14 mouse cellular contexts compared by ENCODE assay signal in the genomic region with DNA sequence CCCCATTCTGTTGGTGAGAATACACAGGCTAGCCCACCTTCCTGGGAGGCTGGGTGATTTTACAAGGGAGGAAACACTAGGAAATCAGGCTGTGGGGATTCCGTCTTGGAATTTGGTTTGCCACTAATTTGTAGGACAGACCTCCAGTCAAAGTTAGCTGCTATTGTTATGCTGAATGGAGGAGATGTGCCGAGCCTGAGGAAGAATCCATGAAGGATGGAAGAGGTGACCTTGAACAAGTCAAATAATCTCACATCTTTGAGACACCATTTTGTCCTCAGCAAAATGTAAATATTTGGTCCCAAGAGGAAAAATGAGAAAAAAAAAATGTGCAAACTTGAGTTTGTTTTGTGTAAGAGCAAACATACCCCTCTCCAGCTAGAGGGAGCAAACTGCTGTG. TPM values are rescaled to one million over a fixed set of nuclear protein-coding genes. Genes with fewer than 3 reads are reported as not detected.
A peak's percentile ranks its signal among the peaks of the same experiment; 100 is the strongest.
DNase-seq lines count a peak whose midpoint lies in the region; ATAC-seq and TF ChIP-seq lines count a peak whose summit lies in the region.
"Had no signal": no experiment of that assay in that cellular context is flagged by ENCODE, and none has a peak within 500 bp of the region (broad histone marks: within the 10 kb centered on the region; RNA-seq: fewer than 3 reads in every experiment).

No protein-coding gene starts in this region.

- H3K4me1 ChIP-seq in heart, postnatal 0 days (ENCODE audit: control insufficient read depth, insufficient read depth), result peaks cover 11% of the 10 kb centered on the region
- H3K4me1 ChIP-seq in heart, embryonic 12.5 days (replicated peaks), result peaks cover 44% of the 10 kb centered on the region
- H3K4me1 ChIP-seq in neural tube, embryonic 13.5 days (replicated peaks), result peaks cover 24% of the 10 kb centered on the region
- peaks cover 54% of the 10 kb centered on the region for H3K4me1 ChIP-seq in limb, embryonic 10.5 days

- no peaks in the 10 kb centered on the region for H3K9me3 ChIP-seq in heart, postnatal 0 days (replicated peaks; ENCODE audit: control insufficient read depth, low read length)
- no peaks in the 10 kb centered on the region for H3K9me3 ChIP-seq in heart, embryonic 12.5 days (replicated peaks)
- no peaks in the 10 kb centered on the region for H3K9me3 ChIP-seq in neural tube, embryonic 13.5 days
- no peaks in the 10 kb centered on the region for H3K9me3 ChIP-seq in limb, embryonic 10.5 days (replicated peaks)
- H3K9me3 ChIP-seq: heart, embryonic 15.5 days; hindbrain, embryonic 15.5 days; liver, embryonic 15.5 days; midbrain, embryonic 12.5 days had no signal

- no peak for TF ChIP-seq CTCF in heart, postnatal 0 days (IDR thresholded peaks at IDR 0.05; ENCODE audit: low read depth)

- H3K4me3 ChIP-seq in heart, postnatal 0 days (ENCODE audit: low read depth, low read length), result no peak overlapping the region
- no peak overlapping the region for H3K4me3 ChIP-seq in heart, embryonic 12.5 days
- no peak overlapping the region for H3K4me3 ChIP-seq in neural tube, embryonic 13.5 days
- H3K4me3 ChIP-seq in limb, embryonic 10.5 days, result peak overlapping the region; percentile 67; the same call in 1 of the 2 replicates

- no peak for ATAC-seq in heart, postnatal 0 days (ENCODE audit: insufficient read depth, low read depth)
- ATAC-seq in heart, embryonic 12.5 days (ENCODE audit: insufficient number of reproducible peaks, low FRiP score), result no peak
- no peak for ATAC-seq in neural tube, embryonic 13.5 days (ENCODE audit: low read depth)
- ATAC-seq: activated CD4-positive, CD25-positive, alpha-beta regulatory T cell, adult 4 months had no signal

- no peak overlapping the region for H3K9ac ChIP-seq in heart, postnatal 0 days (replicated peaks; ENCODE audit: low read depth, low read length)
- H3K9ac ChIP-seq in heart, embryonic 12.5 days, result no peak overlapping the region
- H3K9ac ChIP-seq in neural tube, embryonic 13.5 days, result no peak overlapping the region
- H3K9ac ChIP-seq: hindbrain, embryonic 15.5 days; liver, embryonic 15.5 days; midbrain, embryonic 12.5 days had no signal

- H3K4me2 ChIP-seq in heart, postnatal 0 days (ENCODE audit: low read depth, low read length), result 0 out of 2 replicates have a peak overlapping the region, but pooled peaks have one; percentile 83
- no peak overlapping the region for H3K4me2 ChIP-seq in heart, embryonic 12.5 days
- peak overlapping the region; percentile 73; the same call in 1 of the 2 replicates for H3K4me2 ChIP-seq in neural tube, embryonic 13.5 days

- no peak for DNase-seq in heart, postnatal 0 days (ENCODE audit: low spot score)
- DNase-seq in neural tube, embryonic 10.5 days (ENCODE audit: extremely low spot score, low spot score), result no peak
- DNase-seq in limb, embryonic 10.5 days (ENCODE audit: low spot score), result no peak
- DNase-seq in embryo, embryonic 9.5 days (ENCODE audit: extremely low spot score), result no peak
- DNase-seq in layer of hippocampus, postnatal 36 days, result no peak
- DNase-seq: cerebellum, adult 9-11 months; thymus, adult 2 months had no signal

- no peak overlapping the region for H3K27ac ChIP-seq in heart, postnatal 0 days (ENCODE audit: low read depth)
- H3K27ac ChIP-seq in heart, embryonic 12.5 days (ENCODE audit: poor library complexity, severe bottlenecking), result no peak overlapping the region
- H3K27ac ChIP-seq in neural tube, embryonic 13.5 days (replicated peaks), result no peak overlapping the region
- peak overlapping the region; percentile 99 for H3K27ac ChIP-seq in limb, embryonic 10.5 days
- H3K27ac ChIP-seq: liver, embryonic 15.5 days; midbrain, embryonic 12.5 days had no signal

- peaks cover under 1% of the 10 kb centered on the region; the same call in 1 of the 2 replicates for H3K36me3 ChIP-seq in heart, postnatal 0 days (replicated peaks; ENCODE audit: control insufficient read depth, insufficient read depth, low read length)
- peaks cover 9% of the 10 kb centered on the region for H3K36me3 ChIP-seq in heart, embryonic 12.5 days
- H3K36me3 ChIP-seq in neural tube, embryonic 13.5 days, result no peaks in the 10 kb centered on the region
- H3K36me3 ChIP-seq in limb, embryonic 10.5 days, result peaks cover 13% of the 10 kb centered on the region
- H3K36me3 ChIP-seq: hindbrain, embryonic 15.5 days; liver, embryonic 15.5 days; midbrain, embryonic 12.5 days had no signal

- no peaks in the 10 kb centered on the region for H3K27me3 ChIP-seq in heart, postnatal 0 days (ENCODE audit: control insufficient read depth, insufficient read depth, low read length)
- H3K27me3 ChIP-seq in heart, embryonic 12.5 days (replicated peaks), result no peaks in the 10 kb centered on the region
- H3K27me3 ChIP-seq in neural tube, embryonic 13.5 days, result peaks cover 50% of the 10 kb centered on the region
- no peaks in the 10 kb centered on the region for H3K27me3 ChIP-seq in limb, embryonic 10.5 days (ENCODE audit: low read depth, poor library complexity, severe bottlenecking)
- H3K27me3 ChIP-seq: heart, embryonic 15.5 days had no signal

- TF ChIP-seq EP300 in heart, postnatal 0 days (IDR thresholded peaks at IDR 0.05; ENCODE audit: low read depth), result no peak

- 78% methylated on average over 2 of the region's 2 CpGs for WGBS in heart, postnatal 0 days
- WGBS in heart, embryonic 12.5 days, result 65% methylated on average over 2 of the region's 2 CpGs
- WGBS in neural tube, embryonic 13.5 days, result 27% methylated on average over 2 of the region's 2 CpGs
- WGBS in limb, embryonic 10.5 days, result 42% methylated on average over 2 of the region's 2 CpGs

RNA-seq across cellular contexts. Expression of a gene that starts 1.3 kb away (rescaled TPM):
- total RNA-seq in heart, postnatal 0 days (2014; rRNA removed; ENCODE audit: low replicate concordance), result 79.7 and 93.8 TPM in 2 replicates
- 40.9 and 47.7 TPM in 2 replicates for polyA plus RNA-seq in heart, postnatal 0 days (2015; fragmentation: Nextera tagmentation; extraction: Ambion mirVana)
- 204 and 208 TPM in 2 replicates for polyA plus RNA-seq in heart, embryonic 12.5 days (2016; fragmentation: Nextera tagmentation; extraction: Ambion mirVana)
- polyA plus RNA-seq in neural tube, embryonic 13.5 days (2015; fragmentation: Nextera tagmentation; extraction: Ambion mirVana), result 56.6 and 58.3 TPM in 2 replicates
- 98.5 TPM in 2 replicates for polyA plus RNA-seq in limb, embryonic 10.5 days (2016; fragmentation: Nextera tagmentation; extraction: Ambion mirVana)
- total RNA-seq in layer of hippocampus, postnatal 36 days (2021), result 1 to 10 TPM; 4.1 to 5.2 TPM
